Mouse (Mus musculus) midbrain, embryonic 11.5 days (tissue): Measurements from ENCODE around the gene Prn. TPM values are rescaled to one million over a fixed set of nuclear protein-coding genes. Genes with fewer than 3 reads are reported as not detected.

ENCODE experiments used
- ATAC-seq: fragments of 200-750 bp; cut with Nextera tagmentation; 2 replicates; pipeline ENCODE4 v1.8.0; 2017; ENCODE audit warnings: moderate TSS enrichment, moderate library complexity; ENCODE audit not compliant: low FRiP score
- DNase-seq: peaks from one replicate; pipeline ENCODE4 v3.0.0; 2015; ENCODE audit warnings: low spot score; ENCODE audit errors: missing footprints
- H3K27ac ChIP-seq: fragments of 300-500 bp; sonication (generic); 2 replicates; pipeline ENCODE4 v1.5.1; 2014; ENCODE audit warnings: low read depth, low read length
- H3K27me3 ChIP-seq: fragments of 300-500 bp; sonication (generic); 2 replicates; pipeline ENCODE4 v1.6.1; 2014; ENCODE audit warnings: mild to moderate bottlenecking, low read length, moderate library complexity, mixed read lengths; ENCODE audit not compliant: control insufficient read depth, insufficient read depth
- H3K36me3 ChIP-seq: fragments of 300-500 bp; sonication (generic); 2 replicates; pipeline ENCODE4 v1.6.1; 2014; ENCODE audit warnings: mild to moderate bottlenecking, low read length, moderate library complexity, mixed read lengths; ENCODE audit not compliant: control insufficient read depth, insufficient read depth
- H3K4me1 ChIP-seq: fragments of 300-500 bp; sonication (generic); 2 replicates; pipeline ENCODE4 v1.6.1; 2014; ENCODE audit warnings: low read length; ENCODE audit not compliant: control insufficient read depth, insufficient read depth
- H3K4me2 ChIP-seq: fragments of 300-500 bp; sonication (generic); 2 replicates; pipeline ENCODE4 v1.6.1; 2014; ENCODE audit warnings: mild to moderate bottlenecking, moderate library complexity
- H3K4me3 ChIP-seq: fragments of 300-500 bp; sonication (generic); 2 replicates; pipeline ENCODE4 v1.5.1; 2014; ENCODE audit warnings: low read depth, low read length
- H3K9ac ChIP-seq: fragments of 300-500 bp; sonication (generic); 2 replicates; pipeline ENCODE4 v1.6.1; 2014; ENCODE audit warnings: low read length
- H3K9me3 ChIP-seq: fragments of 300-500 bp; sonication (generic); 2 replicates; pipeline ENCODE4 v1.6.1; 2016; ENCODE audit warnings: low read length; ENCODE audit not compliant: control insufficient read depth
- WGBS: fragments of 180-500 bp; shearing (Covaris S2); extraction: QIAGEN DNeasy Blood & Tissue Kit; methylation state at CpG from one replicate; pipeline ENCODE4 v1.1.7; 2014; 5-methylcytosine and 5-hydroxymethylcytosine counted together
- polyA plus RNA-seq: library from polyadenylated mRNA; unstranded; fragments of >200 nt; fragmentation: Nextera tagmentation; extraction: Ambion mirVana; gene quantifications from 2 replicates; pipeline ENCODE4 v1.2.1, GENCODE M21; 2014

The Prn gene
- polyA plus RNA-seq, 1 experiment from 2014 or later = not detected

DNA sequence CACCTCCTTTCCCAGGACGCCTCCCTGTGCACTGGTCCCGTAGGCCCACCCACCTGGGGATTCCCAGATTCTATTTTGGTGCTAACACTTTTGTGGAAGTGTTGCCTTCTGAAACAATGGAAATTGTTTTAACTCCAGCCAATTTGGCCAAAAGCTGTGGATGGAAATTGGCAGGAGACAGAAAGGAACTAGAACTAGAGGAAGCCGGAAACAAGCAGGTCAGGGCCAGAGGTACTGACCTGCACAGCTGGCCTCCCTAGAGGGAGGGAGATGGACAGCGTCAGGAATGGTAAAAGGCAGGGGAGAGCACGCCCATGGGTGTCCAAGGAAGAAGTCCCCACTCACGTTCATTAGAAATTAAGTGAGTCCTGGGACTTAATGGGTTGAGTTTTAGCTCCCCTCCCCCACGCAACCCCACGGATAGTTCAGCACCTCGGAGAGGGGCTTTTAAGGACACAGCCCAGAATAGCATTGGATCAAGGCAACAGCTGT lies 48.0 kb downstream of the Prn start:
- DNase-seq (peak; percentile 72), ATAC-seq (no peak)
- Histone ChIP-seq H3K4me2 (no peak overlapping the region), H3K4me3 (no peak overlapping the region), H3K27ac (no peak overlapping the region), H3K9me3 (no peaks in the 10 kb centered on the region), H3K36me3 (no peaks in the 10 kb centered on the region), H3K27me3 (peaks cover 15% of the 10 kb centered on the region), H3K4me1 (peaks cover 5% of the 10 kb centered on the region; the same call in 1 of the 2 replicates), H3K9ac (no peak overlapping the region)
- 59% methylated on average over 9 of the region's 9 CpGs for WGBS

DNA sequence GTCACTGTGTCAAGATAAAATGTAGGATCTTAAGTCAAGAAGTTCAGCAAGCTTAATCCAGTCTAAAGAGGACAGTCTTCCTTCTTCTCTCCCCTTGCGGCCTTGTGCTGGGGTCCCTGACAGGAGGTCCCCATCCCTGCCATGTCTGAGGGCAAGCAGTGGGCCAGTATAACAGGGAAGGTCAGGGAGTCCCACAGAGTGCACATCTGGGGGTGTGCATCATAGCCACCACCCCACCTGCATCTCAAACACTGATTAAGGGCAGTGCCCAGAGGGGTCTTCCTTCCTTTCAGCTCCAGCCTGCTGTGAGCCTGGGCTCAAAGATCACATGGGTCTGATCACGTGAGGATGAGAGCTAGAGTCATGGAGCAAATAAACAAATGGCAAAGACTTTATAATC lies 51.9 kb downstream of the Prn start:
- ATAC-seq (no peak), DNase-seq (no peak)
- H3K36me3 ChIP-seq = no peaks in the 10 kb centered on the region
- no peak overlapping the region for H3K27ac ChIP-seq
- no peak overlapping the region for H3K4me2 ChIP-seq
- H3K9ac ChIP-seq = no peak overlapping the region
- no peaks in the 10 kb centered on the region for H3K27me3 ChIP-seq
- 67% methylated on average over 2 of the region's 2 CpGs for WGBS
- no peaks in the 10 kb centered on the region for H3K4me1 ChIP-seq
- no peak overlapping the region for H3K4me3 ChIP-seq
- H3K9me3 ChIP-seq = no peaks in the 10 kb centered on the region

DNA sequence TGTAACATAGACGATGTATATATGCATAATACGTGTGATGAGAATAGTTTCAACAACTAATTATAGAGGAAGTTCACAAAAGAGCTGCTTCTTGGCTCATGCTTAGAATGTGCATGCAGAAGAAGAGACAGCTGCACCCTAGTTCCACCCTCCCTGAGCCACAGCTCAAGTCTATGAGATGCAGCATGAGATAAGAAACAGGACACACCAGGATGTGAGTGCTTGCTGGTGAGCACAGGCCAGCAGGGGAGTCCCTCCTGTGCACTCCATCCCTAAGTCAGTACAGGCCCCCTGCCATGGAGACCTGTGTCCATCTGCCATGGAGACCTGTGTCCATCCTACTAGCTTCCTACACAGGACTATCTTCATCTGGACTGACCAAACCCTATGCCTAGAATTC lies 60.8 kb downstream of the Prn start:
- no peak overlapping the region for H3K4me3 ChIP-seq
- ATAC-seq (no peak), DNase-seq (no peak)
- no peaks in the 10 kb centered on the region for H3K4me1 ChIP-seq
- H3K9ac ChIP-seq = no peak overlapping the region
- no peaks in the 10 kb centered on the region for H3K9me3 ChIP-seq
- no peak overlapping the region for H3K27ac ChIP-seq
- no peaks in the 10 kb centered on the region for H3K27me3 ChIP-seq
- no peaks in the 10 kb centered on the region for H3K36me3 ChIP-seq
- 93% methylated on average over 2 of the region's 2 CpGs for WGBS
- H3K4me2 ChIP-seq = no peak overlapping the region

DNA sequence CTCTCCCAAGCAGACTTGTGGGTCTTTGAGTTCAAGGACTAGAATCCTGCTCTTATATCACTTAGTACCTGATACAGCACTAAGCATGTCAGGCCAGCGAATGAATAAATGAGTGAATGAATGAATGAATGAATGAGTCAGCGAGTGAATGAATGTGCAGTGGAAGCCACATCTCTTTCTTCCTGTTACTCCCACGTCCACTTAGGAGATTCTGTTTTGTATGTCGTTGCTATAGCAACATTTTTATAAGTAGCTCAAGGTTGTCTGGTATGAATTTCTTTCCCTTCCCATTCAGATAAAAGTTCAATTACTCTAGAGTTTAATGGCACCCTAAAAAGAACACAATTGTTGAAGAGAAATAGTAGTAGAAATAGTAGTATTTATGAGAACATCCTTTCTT lies 61.3 kb downstream of the Prn start:
- no peak overlapping the region for H3K27ac ChIP-seq
- no peaks in the 10 kb centered on the region for H3K27me3 ChIP-seq
- no peak overlapping the region for H3K4me3 ChIP-seq
- WGBS = 82% methylated on average over 4 of the region's 4 CpGs
- DNase-seq = no peak
- no peak overlapping the region for H3K4me2 ChIP-seq
- H3K36me3 ChIP-seq = no peaks in the 10 kb centered on the region
- no peak overlapping the region for H3K9ac ChIP-seq
- no peaks in the 10 kb centered on the region for H3K4me1 ChIP-seq
- no peaks in the 10 kb centered on the region for H3K9me3 ChIP-seq
- no peak for ATAC-seq

DNA sequence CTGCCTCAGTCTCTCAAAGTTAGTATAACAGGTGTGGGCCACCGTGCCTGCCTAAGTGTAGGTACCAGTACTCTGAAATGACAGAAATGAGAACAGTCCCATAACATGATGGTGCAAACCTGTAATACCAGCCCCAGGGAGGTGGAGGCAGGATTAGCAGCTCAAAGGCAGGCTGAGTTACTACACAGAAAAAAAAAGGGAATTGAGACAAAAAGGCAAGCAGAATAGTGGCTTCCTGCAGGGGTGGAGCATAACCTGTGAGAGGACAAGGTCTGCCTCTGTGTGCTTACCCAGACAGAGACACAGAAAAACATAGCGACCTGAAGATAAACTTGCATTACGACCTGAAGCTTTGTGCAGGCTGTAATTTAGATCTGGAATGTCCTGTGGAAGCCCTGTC lies 66.9 kb downstream of the Prn start:
- Histone ChIP-seq H3K36me3 (no peaks in the 10 kb centered on the region), H3K27me3 (no peaks in the 10 kb centered on the region), H3K9ac (no peak overlapping the region), H3K4me1 (no peaks in the 10 kb centered on the region), H3K4me2 (no peak overlapping the region), H3K4me3 (no peak overlapping the region), H3K9me3 (no peaks in the 10 kb centered on the region), H3K27ac (no peak overlapping the region)
- ATAC-seq (no peak), DNase-seq (no peak)
- WGBS = 83% methylated on average over 3 of the region's 3 CpGs

DNA sequence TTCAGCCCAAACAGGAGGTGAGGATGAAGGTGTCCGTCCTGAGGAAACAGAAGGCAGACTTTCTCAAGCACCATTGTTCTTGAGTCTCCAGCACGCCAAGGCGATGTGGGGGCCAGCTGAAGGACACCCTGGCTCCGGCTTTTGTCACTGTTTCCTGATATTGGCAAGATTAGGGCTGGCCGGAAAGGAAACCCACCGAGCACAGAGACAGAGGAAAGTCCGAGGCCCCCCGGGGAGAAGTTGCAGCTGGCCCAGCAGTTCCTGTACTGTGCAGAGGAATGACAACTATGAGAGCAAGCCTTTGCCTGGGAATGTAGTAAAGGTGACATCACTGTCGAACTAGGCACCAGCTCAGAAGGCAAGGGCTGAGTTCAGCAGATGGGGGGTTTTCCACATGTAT lies 71.1 kb downstream of the Prn start:
- Histone ChIP-seq H3K36me3 (no peaks in the 10 kb centered on the region), H3K4me3 (no peak overlapping the region), H3K9ac (no peak overlapping the region), H3K4me2 (no peak overlapping the region), H3K27me3 (no peaks in the 10 kb centered on the region), H3K27ac (no peak overlapping the region), H3K4me1 (no peaks in the 10 kb centered on the region), H3K9me3 (no peaks in the 10 kb centered on the region)
- ATAC-seq = no peak
- DNase-seq = no peak
- 49% methylated on average over 9 of the region's 9 CpGs for WGBS

DNA sequence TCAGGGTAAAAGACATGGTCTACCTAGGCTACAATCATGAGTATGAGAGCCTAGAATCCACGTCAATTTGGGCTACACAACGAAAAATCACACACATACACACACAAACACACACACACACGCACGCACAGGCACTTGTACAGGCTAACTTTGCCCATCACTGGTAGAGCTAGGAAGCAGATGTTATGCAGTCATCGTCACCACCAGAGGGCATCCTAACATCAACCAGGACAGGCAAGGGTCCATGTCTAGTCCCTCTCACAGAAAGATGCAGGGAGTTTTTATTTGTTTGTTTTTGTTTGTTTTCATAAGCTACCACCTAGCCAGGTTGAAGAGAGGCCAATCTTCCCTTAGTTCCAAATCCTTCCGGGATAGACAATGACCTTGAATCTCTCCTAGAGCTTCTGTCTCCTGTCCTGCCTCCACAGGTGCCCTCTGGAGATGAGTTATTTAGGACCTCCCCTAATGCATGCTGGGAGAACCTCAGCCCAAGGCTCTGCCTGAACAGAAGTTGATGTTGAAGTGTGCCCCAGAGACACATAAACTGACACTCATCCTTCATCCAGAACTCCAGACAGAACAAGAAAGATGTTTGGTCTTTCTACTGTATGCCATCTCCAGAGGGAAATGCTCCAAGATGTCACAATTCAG lies 72.9 kb downstream of the Prn start:
- Histone ChIP-seq H3K27ac (no peak overlapping the region), H3K9ac (no peak overlapping the region), H3K4me2 (no peak overlapping the region), H3K4me3 (no peak overlapping the region), H3K9me3 (no peaks in the 10 kb centered on the region), H3K36me3 (no peaks in the 10 kb centered on the region), H3K27me3 (no peaks in the 10 kb centered on the region), H3K4me1 (no peaks in the 10 kb centered on the region)
- ATAC-seq (peak; percentile 83), DNase-seq (peak; percentile 92)
- WGBS = 26% methylated on average over 6 of the region's 6 CpGs

DNA sequence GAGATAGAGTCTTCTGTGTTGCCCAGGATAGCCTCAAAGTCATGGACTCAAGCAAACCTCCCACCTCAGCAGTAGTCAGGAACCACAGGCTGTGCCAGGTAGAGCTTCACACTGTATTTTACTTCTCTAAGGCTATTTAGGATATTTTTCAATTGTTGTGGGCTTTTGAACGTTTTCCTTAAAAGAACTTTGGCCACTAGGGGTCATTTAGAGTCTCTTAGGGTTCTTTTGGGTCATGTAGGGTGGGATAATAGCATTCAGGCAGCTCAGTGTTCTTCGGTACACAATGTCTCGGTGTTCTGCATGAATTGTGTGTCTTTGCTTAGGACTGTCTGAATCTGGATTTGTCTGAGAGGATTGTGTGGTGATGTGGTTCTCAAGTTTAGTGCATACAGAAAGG lies 78.2 kb downstream of the Prn start:
- Histone ChIP-seq H3K4me3 (no peak overlapping the region), H3K4me1 (no peaks in the 10 kb centered on the region), H3K27me3 (no peaks in the 10 kb centered on the region), H3K9me3 (no peaks in the 10 kb centered on the region), H3K4me2 (no peak overlapping the region), H3K27ac (no peak overlapping the region), H3K9ac (no peak overlapping the region), H3K36me3 (no peaks in the 10 kb centered on the region)
- WGBS = 46% methylated on average over 3 of the region's 3 CpGs
- no peak for ATAC-seq
- DNase-seq = no peak

DNA sequence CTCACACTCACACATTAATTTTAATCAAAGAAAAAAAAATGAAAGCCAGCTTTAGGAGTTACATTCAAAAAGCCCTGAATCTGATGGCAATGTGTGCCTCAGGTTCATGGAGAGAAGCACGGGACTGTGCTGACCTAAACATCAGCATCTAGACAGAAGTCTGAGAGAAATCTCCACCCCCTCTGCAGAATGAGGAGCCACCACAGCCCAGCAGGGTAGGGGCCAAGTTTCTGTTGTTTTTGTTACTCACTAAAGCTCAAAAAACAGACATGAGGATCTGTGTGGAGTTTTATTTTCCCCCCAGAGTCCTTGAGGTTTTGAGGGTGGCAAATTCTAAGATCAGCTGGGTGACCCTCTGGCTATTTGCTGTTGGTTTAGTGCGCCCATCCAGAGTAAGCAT lies 78.8 kb downstream of the Prn start:
- Histone ChIP-seq H3K4me2 (no peak overlapping the region), H3K9me3 (no peaks in the 10 kb centered on the region), H3K4me3 (no peak overlapping the region), H3K4me1 (0 out of 2 replicates have a peak, but pooled peaks cover 4% of the 10 kb centered on the region), H3K9ac (no peak overlapping the region), H3K27ac (no peak overlapping the region), H3K36me3 (no peaks in the 10 kb centered on the region), H3K27me3 (no peaks in the 10 kb centered on the region)
- ATAC-seq = no peak
- 75% methylated on average over 2 of the region's 2 CpGs for WGBS
- DNase-seq = no peak
